Mouse (Mus musculus): ENCODE data around the gene Il18bp. TPM values are rescaled to one million over a fixed set of nuclear protein-coding genes. Genes with fewer than 3 reads are reported as not detected.
A peak's percentile ranks its signal among the peaks of the same experiment; 100 is the strongest.

The Il18bp gene
- polyA plus RNA-seq, 1 experiment: 11.2 TPM

GRCm38 (mm10) chr7:102019362-102019761 is 872 bp upstream of the Il18bp start:
- Histone ChIP-seq H3K27me3 (ENCODE audit: control insufficient read depth, insufficient read depth, low read length) (no peaks in the 10 kb centered on the region), H3K4me3 (ENCODE audit: low read depth, low read length) (no peak overlapping the region), H3K4me1 (ENCODE audit: control insufficient read depth, insufficient read depth, insufficient read length, low read length) (peaks cover 6% of the 10 kb centered on the region; the same call in 1 of the 2 replicates), H3K36me3 (ENCODE audit: control insufficient read depth, insufficient read depth, low read length) (peaks cover 49% of the 10 kb centered on the region), H3K27ac (ENCODE audit: insufficient read depth, low read depth, low read length) (no peak overlapping the region)
- 65% methylated on average over 3 of the region's 3 CpGs for WGBS
- TF ChIP-seq POLR2A (IDR thresholded peaks at IDR 0.05; ENCODE audit: low read depth, low read length) (no peak), CTCF (IDR thresholded peaks at IDR 0.05; ENCODE audit: extremely low read depth, insufficient read length, insufficient replicate concordance, low read depth, low read length) (no peak)

- Histone ChIP-seq H3K4me1 (ENCODE audit: control insufficient read depth, insufficient read depth, insufficient read length, low read length) (peaks cover 6% of the 10 kb centered on the region; the same call in 1 of the 2 replicates), H3K36me3 (ENCODE audit: control insufficient read depth, insufficient read depth, low read length) (peaks cover 53% of the 10 kb centered on the region), H3K27me3 (ENCODE audit: control insufficient read depth, insufficient read depth, low read length) (no peaks in the 10 kb centered on the region), H3K27ac (ENCODE audit: insufficient read depth, low read depth, low read length) (peak overlapping the region; percentile 44), H3K4me3 (ENCODE audit: low read depth, low read length) (no peak overlapping the region)
- 70% methylated on average over 7 of the region's 7 CpGs for WGBS
- TF ChIP-seq CTCF (IDR thresholded peaks at IDR 0.05; ENCODE audit: extremely low read depth, insufficient read length, insufficient replicate concordance, low read depth, low read length): no peak
- TF ChIP-seq POLR2A (IDR thresholded peaks at IDR 0.05; ENCODE audit: low read depth, low read length): no peak
Observed at GRCm38 (mm10) chr7:102018034-102018433, 456 bp downstream of the Il18bp start.

- Histone ChIP-seq H3K27me3 (ENCODE audit: control insufficient read depth, insufficient read depth, low read length) (no peaks in the 10 kb centered on the region), H3K36me3 (ENCODE audit: control insufficient read depth, insufficient read depth, low read length) (peaks cover 53% of the 10 kb centered on the region), H3K4me3 (ENCODE audit: low read depth, low read length) (peak overlapping the region; percentile 15; the same call in 1 of the 2 replicates), H3K27ac (ENCODE audit: insufficient read depth, low read depth, low read length) (peak overlapping the region; percentile 44), H3K4me1 (ENCODE audit: control insufficient read depth, insufficient read depth, insufficient read length, low read length) (peaks cover 6% of the 10 kb centered on the region; the same call in 1 of the 2 replicates)
- 10% methylated on average over 5 of the region's 5 CpGs for WGBS
- no peak; the same call in 1 of the 2 replicates for TF ChIP-seq POLR2A (IDR thresholded peaks at IDR 0.05; ENCODE audit: low read depth, low read length)
- TF ChIP-seq CTCF (IDR thresholded peaks at IDR 0.05; ENCODE audit: extremely low read depth, insufficient read length, insufficient replicate concordance, low read depth, low read length): no peak
Observed at GRCm38 (mm10) chr7:102017452-102017851, 1.0 kb downstream of the Il18bp start.

- Histone ChIP-seq H3K4me3 (ENCODE audit: low read depth, low read length) (peak overlapping the region; percentile 7; the same call in 1 of the 2 replicates), H3K36me3 (ENCODE audit: control insufficient read depth, insufficient read depth, low read length) (peaks cover 55% of the 10 kb centered on the region), H3K27ac (ENCODE audit: insufficient read depth, low read depth, low read length) (peak overlapping the region; percentile 44), H3K27me3 (ENCODE audit: control insufficient read depth, insufficient read depth, low read length) (no peaks in the 10 kb centered on the region), H3K4me1 (ENCODE audit: control insufficient read depth, insufficient read depth, insufficient read length, low read length) (peaks cover 6% of the 10 kb centered on the region; the same call in 1 of the 2 replicates)
- 59% methylated on average over 4 of the region's 4 CpGs for WGBS
- TF ChIP-seq CTCF (IDR thresholded peaks at IDR 0.05; ENCODE audit: extremely low read depth, insufficient read length, insufficient replicate concordance, low read depth, low read length) (no peak), POLR2A (IDR thresholded peaks at IDR 0.05; ENCODE audit: low read depth, low read length) (no peak)
Observed at GRCm38 (mm10) chr7:102016936-102017335, 1.6 kb downstream of the Il18bp start.

- WGBS: 96% methylated on average over 2 of the region's 2 CpGs
- TF ChIP-seq POLR2A (IDR thresholded peaks at IDR 0.05; ENCODE audit: low read depth, low read length) (no peak), CTCF (IDR thresholded peaks at IDR 0.05; ENCODE audit: extremely low read depth, insufficient read length, insufficient replicate concordance, low read depth, low read length) (no peak)
- Histone ChIP-seq H3K27me3 (ENCODE audit: control insufficient read depth, insufficient read depth, low read length) (no peaks in the 10 kb centered on the region), H3K4me1 (ENCODE audit: control insufficient read depth, insufficient read depth, insufficient read length, low read length) (peaks cover 6% of the 10 kb centered on the region; the same call in 1 of the 2 replicates), H3K4me3 (ENCODE audit: low read depth, low read length) (no peak overlapping the region), H3K27ac (ENCODE audit: insufficient read depth, low read depth, low read length) (no peak overlapping the region), H3K36me3 (ENCODE audit: control insufficient read depth, insufficient read depth, low read length) (peaks cover 69% of the 10 kb centered on the region)
Observed at GRCm38 (mm10) chr7:102014995-102015394, 3.5 kb downstream of the Il18bp start.

GRCm38 (mm10) chr7:102013416-102013815 is 5.1 kb downstream of the Il18bp start:
- H3K27ac ChIP-seq (ENCODE audit: insufficient read depth, low read depth, low read length): no peak overlapping the region
- peaks cover 78% of the 10 kb centered on the region for H3K36me3 ChIP-seq (ENCODE audit: control insufficient read depth, insufficient read depth, low read length)
- TF ChIP-seq CTCF (IDR thresholded peaks at IDR 0.05; ENCODE audit: extremely low read depth, insufficient read length, insufficient replicate concordance, low read depth, low read length) (no peak), POLR2A (IDR thresholded peaks at IDR 0.05; ENCODE audit: low read depth, low read length) (no peak)
- WGBS: 92% methylated on average over 8 of the region's 8 CpGs
- no peak overlapping the region for H3K4me3 ChIP-seq (ENCODE audit: low read depth, low read length)
- peaks cover 6% of the 10 kb centered on the region; the same call in 1 of the 2 replicates for H3K4me1 ChIP-seq (ENCODE audit: control insufficient read depth, insufficient read depth, insufficient read length, low read length)
- H3K27me3 ChIP-seq (ENCODE audit: control insufficient read depth, insufficient read depth, low read length): no peaks in the 10 kb centered on the region

- Histone ChIP-seq H3K4me1 (ENCODE audit: control insufficient read depth, insufficient read depth, insufficient read length, low read length) (peaks cover 3% of the 10 kb centered on the region; the same call in 1 of the 2 replicates), H3K36me3 (ENCODE audit: control insufficient read depth, insufficient read depth, low read length) (peaks cover 91% of the 10 kb centered on the region), H3K4me3 (ENCODE audit: low read depth, low read length) (no peak overlapping the region), H3K27ac (ENCODE audit: insufficient read depth, low read depth, low read length) (no peak overlapping the region), H3K27me3 (ENCODE audit: control insufficient read depth, insufficient read depth, low read length) (no peaks in the 10 kb centered on the region)
- TF ChIP-seq POLR2A (IDR thresholded peaks at IDR 0.05; ENCODE audit: low read depth, low read length) (no peak), CTCF (IDR thresholded peaks at IDR 0.05; ENCODE audit: extremely low read depth, insufficient read length, insufficient replicate concordance, low read depth, low read length) (no peak)
- WGBS: 88% methylated on average over 9 of the region's 9 CpGs
Observed at GRCm38 (mm10) chr7:102011855-102012254, 6.6 kb downstream of the Il18bp start.
